Mouse (Mus musculus) midbrain, embryonic 11.5 days (tissue): Measurements from ENCODE around the gene Ddx56. TPM values are rescaled to one million over a fixed set of nuclear protein-coding genes. Genes with fewer than 3 reads are reported as not detected.

ENCODE experiments used
- polyA plus RNA-seq: library from polyadenylated mRNA; unstranded; fragments of >200 nt; fragmentation: Nextera tagmentation; extraction: Ambion mirVana; gene quantifications from 2 replicates; pipeline ENCODE4 v1.2.1, GENCODE M21; 2014

Gene Ddx56
- polyA plus RNA-seq, 1 experiment from 2014 or later, result 104 TPM

Other genes starting within 250 kb of the Ddx56 start
- 2.4 and 2.5 TPM in 2 replicates for gene Camk2b, start 201.4 kb downstream of the Ddx56 start, polyA plus RNA-seq
- gene A730071L15Rik, start 67.7 kb downstream of the Ddx56 start, polyA plus RNA-seq, result 0.41 and 0.57 TPM in 2 replicates
- gene Nudcd3, start 67.4 kb downstream of the Ddx56 start, polyA plus RNA-seq, result 41.4 and 46.8 TPM in 2 replicates
- gene Npc1l1, start 37.6 kb downstream of the Ddx56 start, polyA plus RNA-seq, result not detected in 2 replicates
- 148 and 161 TPM in 2 replicates for gene Tmed4, start 7.1 kb upstream of the Ddx56 start, polyA plus RNA-seq
- gene Ogdh, start 23.9 kb upstream of the Ddx56 start, polyA plus RNA-seq, result 80.4 and 81.3 TPM in 2 replicates
- 13.3 and 16.4 TPM in 2 replicates for gene Zmiz2, start 121.3 kb upstream of the Ddx56 start, polyA plus RNA-seq
- 5,393 and 5,428 TPM in 2 replicates for gene Ppia, start 147.7 kb upstream of the Ddx56 start, polyA plus RNA-seq
- gene H2afv, start 176.7 kb upstream of the Ddx56 start, polyA plus RNA-seq, result 966 and 1,015 TPM in 2 replicates
- 12.8 and 13.7 TPM in 2 replicates for gene Purb, start 208.1 kb upstream of the Ddx56 start, polyA plus RNA-seq